Mouse (Mus musculus): ENCODE measurements around the gene Dusp8.

DNA sequence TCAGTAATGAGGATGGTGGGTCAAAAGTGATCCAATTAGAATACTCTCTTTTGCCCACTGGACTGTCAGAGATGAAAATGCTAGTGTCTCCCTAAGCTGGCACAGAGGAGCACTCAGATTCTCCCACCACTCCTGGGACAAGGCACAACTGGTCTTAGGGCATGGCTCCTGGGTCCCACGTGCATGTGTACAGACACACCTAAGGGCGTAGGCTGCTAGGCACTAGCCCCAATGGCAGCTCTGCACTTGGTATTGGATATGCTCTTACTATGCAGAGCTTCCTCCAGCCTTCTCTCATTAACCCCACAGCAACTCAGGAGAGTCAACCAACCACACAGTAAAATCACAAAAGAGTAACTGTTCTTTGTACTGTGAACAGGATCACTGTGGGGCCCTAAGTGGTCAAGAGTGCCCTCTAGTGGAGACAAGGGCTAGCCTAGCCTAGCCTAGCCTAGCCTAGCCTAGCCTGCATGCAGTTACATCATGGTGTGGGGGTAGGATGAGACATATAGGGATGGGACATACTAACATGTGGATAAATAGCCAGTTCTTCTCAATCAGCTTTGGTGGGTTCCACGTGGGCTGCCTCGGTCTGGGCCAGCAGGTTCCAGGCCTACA, 58.0 kb downstream of the Dusp8 start:
- TF ChIP-seq GATA1 (IDR thresholded peaks at IDR 0.05; ENCODE audit: low read length) = no peak
- no peak for TF ChIP-seq TAL1 (IDR thresholded peaks at IDR 0.05; ENCODE audit: low read length)
